Mouse (Mus musculus) lung, adult 2 months (tissue): ENCODE measurements around the gene Spaca4.

Experiments used
- CTCF ChIP-seq: fragments of 200-500 bp; IDR thresholded peaks from 2 replicates; pipeline ENCODE4 v1.5.1; 2011; ENCODE audit warnings: mild to moderate bottlenecking, low read length, control low read depth; ENCODE audit not compliant: insufficient read depth
- POLR2A ChIP-seq: fragments of 200-500 bp; IDR thresholded peaks from 2 replicates; pipeline ENCODE4 v1.6.1; 2011; ENCODE audit warnings: low read depth, mild to moderate bottlenecking, control low read depth, low read length, borderline replicate concordance; ENCODE audit errors: extremely low read depth

DNA sequence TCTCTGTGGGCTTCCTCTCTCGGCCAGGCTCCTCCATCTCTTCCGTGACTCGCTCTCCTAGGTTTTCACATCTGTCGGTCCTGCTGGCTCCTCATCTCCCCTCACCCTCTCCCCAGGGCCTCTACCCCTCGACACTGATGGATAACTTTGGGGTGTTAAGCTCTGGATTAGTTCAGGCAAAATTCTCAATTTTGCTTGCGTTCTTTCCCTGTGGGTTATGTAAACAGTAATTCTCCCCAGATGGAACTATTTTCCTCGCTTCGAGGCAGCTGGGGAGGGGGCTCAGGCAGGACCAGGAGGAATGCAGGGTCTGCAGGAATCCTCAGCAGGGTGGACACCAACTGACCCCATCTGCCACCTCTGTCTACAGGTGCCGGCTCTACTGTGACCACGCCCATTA, 39.8 kb downstream of the Spaca4 start:
- TF ChIP-seq CTCF (no peak), POLR2A (no peak)
